ENCODE assay signal across 14 mouse cellular contexts in the genomic region with DNA sequence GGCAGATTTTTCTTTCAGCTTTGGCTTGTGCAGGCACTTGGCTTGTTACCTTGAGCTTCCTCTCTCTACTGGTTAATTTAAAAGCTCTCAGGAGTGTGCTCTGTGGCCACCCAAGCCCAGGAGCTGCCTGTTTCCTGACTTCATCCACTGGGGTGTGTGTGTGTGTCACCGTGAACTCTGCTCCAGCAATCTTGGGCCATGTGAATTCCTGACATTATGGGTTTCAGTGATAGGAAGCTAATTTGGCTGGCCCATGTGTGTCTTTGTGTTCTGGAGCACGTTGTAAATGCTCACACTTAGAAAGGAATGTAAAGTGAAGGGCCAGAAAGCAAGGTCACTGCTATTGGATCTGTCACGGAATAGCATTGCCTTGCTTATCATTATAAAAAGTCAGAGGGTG.
DNase-seq lines count a peak whose midpoint lies in the region; ATAC-seq and TF ChIP-seq lines count a peak whose summit lies in the region.
"Had no signal": no experiment of that assay in that cellular context is flagged by ENCODE, and none has a peak within 500 bp of the region (broad histone marks: within the 10 kb centered on the region; RNA-seq: fewer than 3 reads in every experiment).

No protein-coding gene starts in this region.

- peak; percentile 8 for DNase-seq in liver, adult 2 months (ENCODE audit: extremely low read depth, low read depth, low spot score)
- no peak for DNase-seq in liver, embryonic 11.5 days (ENCODE audit: low spot score)
- DNase-seq in forebrain, embryonic 14.5 days (ENCODE audit: low spot score) = no peak
- DNase-seq in left cerebral cortex, postnatal 4 days = no peak
- DNase-seq: cerebellum, adult 18-20 months; liver, embryonic 13.5 days; retina, postnatal 1 day; thymus, postnatal 14 days had no signal

- TF ChIP-seq POLR2A in liver, adult 2 months (IDR thresholded peaks at IDR 0.05; ENCODE audit: extremely low read depth, insufficient read depth, low read length) = no peak

- H3K9me3 ChIP-seq in liver, embryonic 11.5 days (ENCODE audit: control insufficient read depth, low read length) = no peaks in the 10 kb centered on the region
- H3K9me3 ChIP-seq in heart, embryonic 13.5 days = no peaks in the 10 kb centered on the region
- H3K9me3 ChIP-seq in intestine, postnatal 0 days (ENCODE audit: control insufficient read depth) = no peaks in the 10 kb centered on the region
- H3K9me3 ChIP-seq in stomach, embryonic 16.5 days (replicated peaks; ENCODE audit: control insufficient read depth, low read length) = no peaks in the 10 kb centered on the region
- no peaks in the 10 kb centered on the region for H3K9me3 ChIP-seq in forebrain, embryonic 14.5 days (replicated peaks; ENCODE audit: control insufficient read depth, low read length)
- H3K9me3 ChIP-seq: liver, embryonic 13.5 days; neural tube, embryonic 13.5 days had no signal

- H3K79me2 ChIP-seq in liver, adult 2 months (ENCODE audit: control insufficient read depth, insufficient read depth, low read length) = peaks cover 7% of the 10 kb centered on the region; the same call in 1 of the 2 replicates

- H3K27ac ChIP-seq in liver, adult 2 months (replicated peaks; ENCODE audit: insufficient read depth, low read depth, low read length) = no peak overlapping the region
- no peak overlapping the region for H3K27ac ChIP-seq in liver, embryonic 11.5 days (ENCODE audit: low read depth, low read length)
- peak overlapping the region; percentile 91 for H3K27ac ChIP-seq in heart, embryonic 13.5 days (replicated peaks)
- peak overlapping the region; percentile 65 for H3K27ac ChIP-seq in intestine, postnatal 0 days (ENCODE audit: low read depth, low read length)
- H3K27ac ChIP-seq in stomach, embryonic 16.5 days (ENCODE audit: low read length) = peak overlapping the region; percentile 28
- no peak overlapping the region for H3K27ac ChIP-seq in forebrain, embryonic 14.5 days (ENCODE audit: low read depth, low read length)
- H3K27ac ChIP-seq: liver, embryonic 13.5 days; neural tube, embryonic 13.5 days had no signal

- no peak overlapping the region for H3K9ac ChIP-seq in liver, adult 2 months (ENCODE audit: low read depth, low read length)
- no peak overlapping the region for H3K9ac ChIP-seq in liver, embryonic 11.5 days (ENCODE audit: low read depth, low read length)
- 0 out of 2 replicates have a peak overlapping the region, but pooled peaks have one; percentile 16 for H3K9ac ChIP-seq in heart, embryonic 13.5 days
- no peak overlapping the region for H3K9ac ChIP-seq in intestine, postnatal 0 days (ENCODE audit: low read depth, low read length)
- no peak overlapping the region for H3K9ac ChIP-seq in stomach, embryonic 16.5 days (ENCODE audit: low read length)
- no peak overlapping the region for H3K9ac ChIP-seq in forebrain, embryonic 14.5 days (ENCODE audit: low read length)
- H3K9ac ChIP-seq: liver, embryonic 13.5 days; neural tube, embryonic 13.5 days had no signal

- intact Hi-C loops in left cerebral cortex, postnatal 4 days (cut with DNase I) = no loop called here

- WGBS in liver, adult 2 months = 49% methylated on average over 3 of the region's 3 CpGs
- WGBS in liver, embryonic 11.5 days = 58% methylated on average over 3 of the region's 3 CpGs
- 8% methylated on average over 3 of the region's 3 CpGs for WGBS in heart, embryonic 13.5 days
- WGBS in intestine, postnatal 0 days = 24% methylated on average over 3 of the region's 3 CpGs
- WGBS in stomach, embryonic 16.5 days = 56% methylated on average over 3 of the region's 3 CpGs
- WGBS in forebrain, embryonic 14.5 days = 79% methylated on average over 3 of the region's 3 CpGs

- peaks cover 3% of the 10 kb centered on the region; the same call in 1 of the 2 replicates for H3K36me3 ChIP-seq in liver, adult 2 months (ENCODE audit: control insufficient read depth, insufficient read depth, low read length)
- H3K36me3 ChIP-seq in liver, embryonic 11.5 days (ENCODE audit: control insufficient read depth, insufficient read depth, low read length) = no peaks in the 10 kb centered on the region
- peaks cover 12% of the 10 kb centered on the region; the same call in 1 of the 2 replicates for H3K36me3 ChIP-seq in heart, embryonic 13.5 days
- no peaks in the 10 kb centered on the region for H3K36me3 ChIP-seq in intestine, postnatal 0 days (ENCODE audit: control insufficient read depth, insufficient read depth)
- H3K36me3 ChIP-seq in stomach, embryonic 16.5 days (ENCODE audit: control insufficient read depth, insufficient read depth, low read length) = no peaks in the 10 kb centered on the region
- H3K36me3 ChIP-seq in forebrain, embryonic 14.5 days (ENCODE audit: control insufficient read depth, insufficient read depth, low read length) = no peaks in the 10 kb centered on the region
- H3K36me3 ChIP-seq: G1E; liver, embryonic 13.5 days; neural tube, embryonic 13.5 days had no signal

- ATAC-seq in liver, embryonic 11.5 days (replicated peaks; ENCODE audit: low FRiP score) = no peak
- ATAC-seq in heart, embryonic 13.5 days (ENCODE audit: extremely low read depth, insufficient number of reproducible peaks, low FRiP score, low TSS enrichment) = peak; percentile 74; the same call in 1 of the 2 replicates
- ATAC-seq in intestine, postnatal 0 days = peak; percentile 86
- ATAC-seq in stomach, embryonic 16.5 days (ENCODE audit: insufficient read depth, low FRiP score) = peak; percentile 59; the same call in 1 of the 2 replicates
- ATAC-seq in forebrain, embryonic 14.5 days = no peak
- no peak for ATAC-seq in frontal cortex, adult (ENCODE audit: low TSS enrichment)

- TF ChIP-seq CTCF in liver, adult 2 months (IDR thresholded peaks at IDR 0.05; ENCODE audit: low read depth, low read length) = no peak
- TF ChIP-seq CTCF in intestine, postnatal 0 days (IDR thresholded peaks at IDR 0.05; ENCODE audit: low read depth) = peak; percentile 26; the same call in 1 of the 2 replicates

- no peaks in the 10 kb centered on the region for H3K4me1 ChIP-seq in liver, adult 2 months (ENCODE audit: control insufficient read depth, insufficient read depth, low read length)
- no peaks in the 10 kb centered on the region for H3K4me1 ChIP-seq in liver, embryonic 11.5 days (replicated peaks; ENCODE audit: control insufficient read depth, insufficient read depth, low read length)
- peaks cover 56% of the 10 kb centered on the region for H3K4me1 ChIP-seq in heart, embryonic 13.5 days
- H3K4me1 ChIP-seq in intestine, postnatal 0 days (replicated peaks; ENCODE audit: control insufficient read depth, insufficient read depth, low read length) = 0 out of 2 replicates have a peak, but pooled peaks cover 6% of the 10 kb centered on the region
- peaks cover 10% of the 10 kb centered on the region for H3K4me1 ChIP-seq in stomach, embryonic 16.5 days (ENCODE audit: control insufficient read depth, insufficient read depth, low read length)
- no peaks in the 10 kb centered on the region for H3K4me1 ChIP-seq in forebrain, embryonic 14.5 days (ENCODE audit: control insufficient read depth, insufficient read depth, low read length)
- H3K4me1 ChIP-seq: neural tube, embryonic 13.5 days had no signal

- H3K4me3 ChIP-seq in liver, adult 2 months (ENCODE audit: insufficient read depth, low read depth, low read length) = no peak overlapping the region
- H3K4me3 ChIP-seq in liver, embryonic 11.5 days (ENCODE audit: low read depth, low read length) = no peak overlapping the region
- no peak overlapping the region for H3K4me3 ChIP-seq in heart, embryonic 13.5 days
- no peak overlapping the region for H3K4me3 ChIP-seq in intestine, postnatal 0 days (ENCODE audit: low read depth, low read length)
- no peak overlapping the region for H3K4me3 ChIP-seq in stomach, embryonic 16.5 days (replicated peaks; ENCODE audit: low read length)
- H3K4me3 ChIP-seq in forebrain, embryonic 14.5 days (ENCODE audit: low read depth, low read length) = no peak overlapping the region
- H3K4me3 ChIP-seq: liver, embryonic 13.5 days; neural tube, embryonic 13.5 days had no signal

- no peaks in the 10 kb centered on the region for H3K27me3 ChIP-seq in liver, adult 2 months (ENCODE audit: control insufficient read depth, insufficient read depth, low read length)
- no peaks in the 10 kb centered on the region for H3K27me3 ChIP-seq in liver, embryonic 11.5 days (replicated peaks; ENCODE audit: control insufficient read depth, insufficient read depth, low read length)
- H3K27me3 ChIP-seq in heart, embryonic 13.5 days (replicated peaks) = no peaks in the 10 kb centered on the region
- H3K27me3 ChIP-seq in intestine, postnatal 0 days (replicated peaks; ENCODE audit: control insufficient read depth, insufficient read depth, low read length) = no peaks in the 10 kb centered on the region
- no peaks in the 10 kb centered on the region for H3K27me3 ChIP-seq in stomach, embryonic 16.5 days (ENCODE audit: control insufficient read depth, insufficient read depth, low read length)
- H3K27me3 ChIP-seq in forebrain, embryonic 14.5 days (replicated peaks; ENCODE audit: control insufficient read depth, insufficient read depth, low read length) = no peaks in the 10 kb centered on the region
- H3K27me3 ChIP-seq: liver, embryonic 13.5 days; neural tube, embryonic 13.5 days had no signal

- no peak overlapping the region for H3K4me2 ChIP-seq in liver, embryonic 11.5 days
- H3K4me2 ChIP-seq in heart, embryonic 13.5 days = no peak overlapping the region; the same call in 1 of the 2 replicates
- H3K4me2 ChIP-seq in intestine, postnatal 0 days (replicated peaks; ENCODE audit: low read depth) = no peak overlapping the region
- H3K4me2 ChIP-seq in stomach, embryonic 16.5 days (ENCODE audit: low read depth, low read length) = no peak overlapping the region
- no peak overlapping the region for H3K4me2 ChIP-seq in forebrain, embryonic 14.5 days (ENCODE audit: low read length)
- H3K4me2 ChIP-seq: liver, embryonic 13.5 days; neural tube, embryonic 13.5 days had no signal

Comparison
In these comparisons a context has a peak if more than half of its experiments do, and no peak if none do; other contexts are left out.
1. H3K27ac ChIP-seq: peak in heart, embryonic 13.5 days (single experiment), intestine, postnatal 0 days (single experiment) and stomach, embryonic 16.5 days (single experiment); none in liver, adult 2 months (single experiment), liver, embryonic 11.5 days (single experiment) and forebrain, embryonic 14.5 days (single experiment).
2. ATAC-seq: peak in heart, embryonic 13.5 days (single experiment), intestine, postnatal 0 days (single experiment) and stomach, embryonic 16.5 days (single experiment); none in liver, embryonic 11.5 days (single experiment), forebrain, embryonic 14.5 days (single experiment) and frontal cortex, adult (single experiment).